Mouse (Mus musculus) cortical plate, adult 2 months (tissue): ENCODE measurements around the gene Hibadh. TPM values are rescaled to one million over a fixed set of nuclear protein-coding genes. Genes with fewer than 3 reads are reported as not detected.
A peak's percentile ranks its signal among the peaks of the same experiment; 100 is the strongest.
"Not testable (repeated sequence)": the region's sequence is repeated elsewhere in the genome, so short reads cannot be mapped to it uniquely, and the experiment has no call there.

Source experiments
- H3K27ac ChIP-seq: fragments of 200-500 bp; 2 replicates; pipeline ENCODE4 v1.5.1; 2012; ENCODE audit warnings: low read length, control low read depth, inconsistent platforms; ENCODE audit not compliant: insufficient read depth
- H3K4me1 ChIP-seq: fragments of 200-500 bp; 2 replicates; pipeline ENCODE4 v1.6.1; 2011; ENCODE audit warnings: low read length; ENCODE audit not compliant: control insufficient read depth, insufficient read depth
- H3K4me3 ChIP-seq: fragments of 200-500 bp; 2 replicates; pipeline ENCODE4 v1.5.1; 2011; ENCODE audit warnings: mild to moderate bottlenecking, low read length, control low read depth; ENCODE audit not compliant: insufficient read depth
- CTCF ChIP-seq: fragments of 200-500 bp; IDR thresholded peaks from 2 replicates; pipeline ENCODE4 v1.5.1; 2011; ENCODE audit warnings: mild to moderate bottlenecking, control low read depth, low read length; ENCODE audit not compliant: insufficient read depth; ENCODE audit errors: extremely low read depth
- POLR2A ChIP-seq: fragments of 200-500 bp; IDR thresholded peaks from 2 replicates; pipeline ENCODE4 v1.6.1; 2011; ENCODE audit warnings: mild to moderate bottlenecking, low read length, control low read depth; ENCODE audit not compliant: insufficient read depth; ENCODE audit errors: extremely low read depth
- polyA plus RNA-seq: library from polyadenylated mRNA; depleted of rRNA; stranded (reverse); fragments of >200 nt; gene quantifications from 2 replicates; pipeline ENCODE4 v1.2.3, GENCODE M21; 2012; rRNA removed

The Hibadh gene
- 55.8 and 56.0 TPM in 2 replicates for polyA plus RNA-seq

GRCm38 (mm10) chr6:52640224-52640712 lies at the start of gene Hibadh:
Gene Hibadh, minus strand, starts transcription at chr6:52640389.
- Histone ChIP-seq H3K27ac (0 out of 2 replicates have a peak within 1 kb of the TSS, but pooled peaks have one; percentile 22), H3K4me3 (peak within 1 kb of the TSS; percentile 74), H3K4me1 (no peaks in the 10 kb centered on the region; the same call in 1 of the 2 replicates)
- TF ChIP-seq POLR2A: peak; percentile 89; the same call in 1 of the 2 replicates
- no peak for TF ChIP-seq CTCF

- Histone ChIP-seq H3K4me1 (no peaks in the 10 kb centered on the region), H3K27ac (no peak overlapping the region), H3K4me3 (no peak overlapping the region)
- TF ChIP-seq CTCF: no peak
- no peak for TF ChIP-seq POLR2A
These were observed 46.8 kb upstream of the Hibadh start for GRCm38 (mm10) chr6:52686901-52687500.

- TF ChIP-seq CTCF: no peak
- TF ChIP-seq POLR2A: no peak
These were observed 42.4 kb upstream of the Hibadh start for GRCm38 (mm10) chr6:52682607-52683006.

GRCm38 (mm10) chr6:52681847-52682485 lies 41.8 kb upstream of the Hibadh start:
- H3K4me3 ChIP-seq: no peak overlapping the region
- H3K4me1 ChIP-seq: peaks cover 2% of the 10 kb centered on the region
- no peak overlapping the region for H3K27ac ChIP-seq
- no peak for TF ChIP-seq POLR2A
- TF ChIP-seq CTCF: no peak

More at GRCm38 (mm10) chr6:52682607-52683006, 42.4 kb upstream of the Hibadh start:
- H3K4me3 ChIP-seq: no peak overlapping the region
- H3K27ac ChIP-seq: no peak overlapping the region
- peaks cover 2% of the 10 kb centered on the region for H3K4me1 ChIP-seq

GRCm38 (mm10) chr6:52680458-52681032 lies 40.4 kb upstream of the Hibadh start:
- Histone ChIP-seq H3K27ac (no peak overlapping the region), H3K4me3 (no peak overlapping the region), H3K4me1 (peaks cover 2% of the 10 kb centered on the region)
- no peak for TF ChIP-seq CTCF

- no peak overlapping the region for H3K27ac ChIP-seq
- TF ChIP-seq CTCF: no peak
- TF ChIP-seq POLR2A: no peak
- H3K4me3 ChIP-seq: no peak overlapping the region
- H3K4me1 ChIP-seq: peaks cover 2% of the 10 kb centered on the region
These were observed 39.4 kb upstream of the Hibadh start for GRCm38 (mm10) chr6:52679565-52679964.

GRCm38 (mm10) chr6:52677534-52677933 lies 37.3 kb upstream of the Hibadh start:
- H3K27ac ChIP-seq, H3K4me3 ChIP-seq, H3K4me1 ChIP-seq: not testable (repeated sequence)

GRCm38 (mm10) chr6:52675222-52675921 lies 35.2 kb upstream of the Hibadh start:
- H3K4me3 ChIP-seq: no peak overlapping the region

GRCm38 (mm10) chr6:52674541-52674940 lies 34.4 kb upstream of the Hibadh start:
- H3K27ac ChIP-seq: no peak overlapping the region
- H3K4me1 ChIP-seq: no peaks in the 10 kb centered on the region
- TF ChIP-seq CTCF: no peak
- TF ChIP-seq POLR2A: no peak
- no peak overlapping the region for H3K4me3 ChIP-seq

More at GRCm38 (mm10) chr6:52675222-52675921, 35.2 kb upstream of the Hibadh start:
- Histone ChIP-seq H3K27ac (no peak overlapping the region), H3K4me1 (no peaks in the 10 kb centered on the region; the same call in 1 of the 2 replicates)
- TF ChIP-seq CTCF: no peak
- no peak for TF ChIP-seq POLR2A
